In the genomic region with DNA sequence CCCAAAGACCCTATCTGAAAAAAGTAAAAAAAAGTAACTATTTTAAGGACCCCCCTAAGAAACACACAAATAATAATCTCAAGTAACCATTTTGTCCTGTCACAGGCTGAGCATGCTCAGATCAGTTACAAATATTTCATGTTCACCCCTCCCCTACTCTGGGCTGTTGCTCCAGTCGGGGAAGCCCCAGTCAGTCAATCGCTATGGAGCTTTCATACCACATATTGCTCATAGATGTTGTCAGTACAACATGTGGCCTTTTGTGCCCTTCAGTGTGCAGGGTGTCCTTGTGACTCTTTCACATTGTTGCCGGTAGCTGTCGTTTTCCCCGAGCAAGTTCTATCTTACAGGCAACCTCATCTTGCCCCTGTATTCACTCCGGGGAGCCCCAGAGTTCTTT, we compare ENCODE assay signal across 23 mouse cellular contexts. TPM values are rescaled to one million over a fixed set of nuclear protein-coding genes. Genes with fewer than 3 reads are reported as not detected.
DNase-seq lines count a peak whose midpoint lies in the region; ATAC-seq and TF ChIP-seq lines count a peak whose summit lies in the region.
"Had no signal": no experiment of that assay in that cellular context is flagged by ENCODE, and none has a peak within 500 bp of the region (broad histone marks: within the 10 kb centered on the region; RNA-seq: fewer than 3 reads in every experiment).

No protein-coding gene starts in this region.

- H3K36me3 ChIP-seq in lung, postnatal 0 days (ENCODE audit: insufficient read depth, low read length), result no peaks in the 10 kb centered on the region
- H3K36me3 ChIP-seq in MEL (ENCODE audit: control insufficient read depth in 1 of 2, insufficient read depth in 2 of 2, low read length in 2 of 2), result peaks cover 0 to 7% of the 10 kb centered on the region in 2 experiments; a peak in 2 of 4 replicates
- H3K36me3 ChIP-seq in forebrain, embryonic 14.5 days (ENCODE audit: control insufficient read depth, insufficient read depth, low read length), result no peaks in the 10 kb centered on the region
- H3K36me3 ChIP-seq: embryonic facial prominence, embryonic 12.5 days; hindbrain, embryonic 10.5 days had no signal

- no peak overlapping the region for H3K27ac ChIP-seq in lung, postnatal 0 days (ENCODE audit: low read length)
- no peak overlapping the region for H3K27ac ChIP-seq in MEL (ENCODE audit: control insufficient read depth, low read depth, low read length)
- no peak overlapping the region for H3K27ac ChIP-seq in forebrain, embryonic 14.5 days (ENCODE audit: low read depth, low read length)
- H3K27ac ChIP-seq: embryonic facial prominence, embryonic 12.5 days; forebrain, embryonic 13.5 days; hindbrain, embryonic 10.5 days; hindbrain, postnatal 0 days had no signal

- TF ChIP-seq RAD21 in MEL (IDR thresholded peaks at IDR 0.05; ENCODE audit: low read depth, low read length), result no peak

- TF ChIP-seq POLR2A in MEL (IDR thresholded peaks at IDR 0.05; ENCODE audit: control insufficient read depth in 1 of 2, insufficient read depth in 1 of 2, low read depth in 1 of 2, low read length in 2 of 2, poor library complexity in 1 of 2), result no peak

- H3K4me2 ChIP-seq in lung, postnatal 0 days (replicated peaks; ENCODE audit: low read depth, low read length), result no peak overlapping the region
- H3K4me2 ChIP-seq in forebrain, embryonic 14.5 days (ENCODE audit: low read length), result no peak overlapping the region
- H3K4me2 ChIP-seq: embryonic facial prominence, embryonic 12.5 days; forebrain, embryonic 13.5 days; liver, embryonic 11.5 days; lung, embryonic 14.5 days had no signal

- H3K27me3 ChIP-seq in lung, postnatal 0 days (replicated peaks; ENCODE audit: insufficient read depth, low read length), result no peaks in the 10 kb centered on the region
- H3K27me3 ChIP-seq in MEL (ENCODE audit: control insufficient read depth in 1 of 2, insufficient read depth in 2 of 2, low read length in 2 of 2), result no peaks in the 10 kb centered on the region
- H3K27me3 ChIP-seq in forebrain, embryonic 14.5 days (replicated peaks; ENCODE audit: control insufficient read depth, insufficient read depth, low read length), result no peaks in the 10 kb centered on the region
- H3K27me3 ChIP-seq: embryonic facial prominence, embryonic 12.5 days; forebrain, embryonic 13.5 days had no signal

- no peak overlapping the region for H3K9ac ChIP-seq in lung, postnatal 0 days (replicated peaks; ENCODE audit: low read depth)
- H3K9ac ChIP-seq in MEL (ENCODE audit: control insufficient read depth, low read depth, low read length, poor library complexity, severe bottlenecking), result no peak overlapping the region
- H3K9ac ChIP-seq in forebrain, embryonic 14.5 days (ENCODE audit: low read length), result no peak overlapping the region
- H3K9ac ChIP-seq: embryonic facial prominence, embryonic 12.5 days; forebrain, embryonic 13.5 days; lung, embryonic 14.5 days had no signal

- peak; percentile 66 for DNase-seq in lung, postnatal 0 days (ENCODE audit: low spot score)
- no peak for DNase-seq in lung, postnatal 4 days
- no peak for DNase-seq in MEL (ENCODE audit: low read depth, low spot score)
- no peak for DNase-seq in thymus, postnatal 25 days
- no peak for DNase-seq in spleen, postnatal 36 days (ENCODE audit: low spot score in 2 of 2)
- no peak for DNase-seq in forebrain, embryonic 14.5 days (ENCODE audit: low spot score)
- DNase-seq: cerebellum, adult 9-11 months; gastrocnemius, postnatal 10 days; heart, adult 18-20 months; kidney, adult 8-10 months; kidney, postnatal 14 days; lung, embryonic 14.5 days; midbrain, embryonic 14.5 days; right cerebral cortex, postnatal 25 days; thymus, postnatal 36 days had no signal

- TF ChIP-seq CTCF in lung, postnatal 0 days (IDR thresholded peaks at IDR 0.05), result no peak
- no peak for TF ChIP-seq CTCF in MEL (IDR thresholded peaks at IDR 0.05 in 2 of 3, conservative IDR thresholded peaks at IDR 0.05 in 1 of 3; ENCODE audit: control insufficient read depth in 1 of 3, insufficient read depth in 1 of 3, low read depth in 2 of 3, low read length in 3 of 3, poor library complexity in 1 of 3, severe bottlenecking in 1 of 3)

- ATAC-seq in lung, postnatal 0 days, result peak; percentile 23; the same call in 1 of the 2 replicates
- ATAC-seq in inflammation-experienced regulatory T-cells, adult 6 months, result peak; percentile 81
- ATAC-seq in forebrain, embryonic 14.5 days, result no peak
- ATAC-seq: forebrain, embryonic 13.5 days; hindbrain, postnatal 0 days had no signal

- H3K4me1 ChIP-seq in lung, postnatal 0 days (ENCODE audit: insufficient read depth, low read depth, low read length), result no peaks in the 10 kb centered on the region
- peaks cover 5 to 16% of the 10 kb centered on the region in 2 experiments; a peak in 3 of 4 replicates for H3K4me1 ChIP-seq in MEL (ENCODE audit: control insufficient read depth in 1 of 2, insufficient read depth in 2 of 2, low read length in 2 of 2)
- H3K4me1 ChIP-seq in forebrain, embryonic 14.5 days (ENCODE audit: control insufficient read depth, insufficient read depth, low read length), result 0 out of 2 replicates have a peak, but pooled peaks cover 5% of the 10 kb centered on the region

- H3K79me2 ChIP-seq in MEL (ENCODE audit: control insufficient read depth, insufficient read depth, low read length, poor library complexity), result no peaks in the 10 kb centered on the region

- TF ChIP-seq EP300 in lung, postnatal 0 days (IDR thresholded peaks at IDR 0.05), result peak; percentile 28; the same call in 1 of the 2 replicates
- TF ChIP-seq EP300 in MEL (IDR thresholded peaks at IDR 0.05; ENCODE audit: low read depth in 1 of 2, low read length in 2 of 2), result no peak

- WGBS in lung, postnatal 0 days, result 65% methylated on average over 6 of the region's 6 CpGs
- WGBS in forebrain, embryonic 14.5 days, result 82% methylated on average over 6 of the region's 6 CpGs

- no peak overlapping the region for H3K4me3 ChIP-seq in lung, postnatal 0 days (ENCODE audit: low read depth, low read length)
- no peak overlapping the region for H3K4me3 ChIP-seq in MEL (ENCODE audit: control insufficient read depth in 1 of 2, insufficient read depth in 1 of 2, low read depth in 2 of 2, low read length in 2 of 2)
- no peak overlapping the region for H3K4me3 ChIP-seq in forebrain, embryonic 14.5 days (ENCODE audit: low read depth, low read length)
- H3K4me3 ChIP-seq: embryonic facial prominence, embryonic 12.5 days; erythroblast, embryonic 14.5 days; forebrain, embryonic 13.5 days; hindbrain, embryonic 10.5 days; myocyte had no signal

- no peaks in the 10 kb centered on the region for H3K9me3 ChIP-seq in lung, postnatal 0 days (ENCODE audit: low read length)
- no peaks in the 10 kb centered on the region for H3K9me3 ChIP-seq in MEL (replicated peaks; ENCODE audit: insufficient read depth, low read length)
- H3K9me3 ChIP-seq in forebrain, embryonic 14.5 days (replicated peaks; ENCODE audit: control insufficient read depth, low read length), result no peaks in the 10 kb centered on the region
- H3K9me3 ChIP-seq: embryonic facial prominence, embryonic 12.5 days; forebrain, embryonic 13.5 days; hindbrain, embryonic 10.5 days had no signal

TF ChIP-seq in MEL, 35 proteins besides CTCF, POLR2A, EP300 and RAD21:
- TF ChIP-seq TBP (IDR thresholded peaks at IDR 0.05; ENCODE audit: low read depth, low read length) (no peak), TAL1 (IDR thresholded peaks at IDR 0.05; ENCODE audit: low read length) (no peak), NRF1 (IDR thresholded peaks at IDR 0.05; ENCODE audit: insufficient read depth, low read depth, low read length, poor library complexity, severe bottlenecking) (peak; percentile 29; the same call in 1 of the 2 replicates)
TF ChIP-seq in MEL: peak in this region for 1.

RNA-seq across cellular contexts. Expression of a gene that starts 52.9 kb away (rescaled TPM):
- polyA plus RNA-seq in lung, postnatal 0 days (2015; fragmentation: Nextera tagmentation; extraction: Ambion mirVana), result 51.7 and 55.1 TPM in 2 replicates
- 18.2 and 21.7 TPM in 2 replicates for total RNA-seq in MEL (2012; rRNA removed)
- polyA plus RNA-seq in MEL (2012; ENCODE audit: insufficient read depth in 1 of 2, insufficient read length in 2 of 2, low read depth in 1 of 2, low replicate concordance in 2 of 2, missing spikeins in 1 of 2), result 10 to 100 TPM in 1 of 2 experiments, not detected in 1; 46.5 TPM
- 10 to 100 TPM; 12.5 to 16.8 (median 12.8) TPM for polyA plus RNA-seq in inflammation-experienced regulatory T-cells, adult 6 months (2017; shearing (Covaris generic))
- polyA plus RNA-seq in forebrain, embryonic 14.5 days (2014; fragmentation: Nextera tagmentation; extraction: Ambion mirVana), result 21.3 and 24.8 TPM in 2 replicates

RNA-seq across cellular contexts. Expression of a gene that starts 53.8 kb away (rescaled TPM):
- polyA plus RNA-seq in lung, postnatal 0 days (2015; fragmentation: Nextera tagmentation; extraction: Ambion mirVana), result 108 and 122 TPM in 2 replicates
- 9.9 and 20.8 TPM in 2 replicates for total RNA-seq in MEL (2012; rRNA removed)
- polyA plus RNA-seq in MEL (2012; ENCODE audit: insufficient read depth in 1 of 2, insufficient read length in 2 of 2, low read depth in 1 of 2, low replicate concordance in 2 of 2, missing spikeins in 1 of 2), result 10 to 100 TPM in 1 of 2 experiments, not detected in 1; 10.7 TPM
- polyA plus RNA-seq in inflammation-experienced regulatory T-cells, adult 6 months (2017; shearing (Covaris generic)), result 1 to 10 TPM in 2 of 3 experiments, under 1 TPM in 1; 0.65 to 3.2 (median 2.1) TPM
- polyA plus RNA-seq in forebrain, embryonic 14.5 days (2014; fragmentation: Nextera tagmentation; extraction: Ambion mirVana), result 0.11 and 0.38 TPM in 2 replicates
